Mouse (Mus musculus) thymus, adult 2 months (tissue): Measurements from ENCODE around the gene Scaf1.

ENCODE experiments used
- CTCF ChIP-seq: fragments of 200-500 bp; IDR thresholded peaks from 2 replicates; pipeline ENCODE4 v1.5.1; 2012; ENCODE audit warnings: mild to moderate bottlenecking, control low read depth, low read length, moderate library complexity, borderline replicate concordance; ENCODE audit not compliant: control insufficient read depth, poor library complexity, insufficient read depth; ENCODE audit errors: extremely low read depth
- POLR2A ChIP-seq: fragments of 200-500 bp; IDR thresholded peaks from 2 replicates; pipeline ENCODE4 v1.6.1; 2012; ENCODE audit warnings: mild to moderate bottlenecking, low read length, control low read depth, moderate library complexity; ENCODE audit not compliant: control insufficient read depth, poor library complexity, insufficient read depth; ENCODE audit errors: extremely low read depth

GRCm38 (mm10) chr7:45058607-45059571 is 42.7 kb upstream of the Scaf1 start:
- no peak for TF ChIP-seq CTCF
- TF ChIP-seq POLR2A = no peak
